Mouse (Mus musculus) kidney, postnatal 0 days (tissue): ENCODE results near the gene Hbp1. TPM values are rescaled to one million over a fixed set of nuclear protein-coding genes. Genes with fewer than 3 reads are reported as not detected.

Experiments used
- ATAC-seq: fragments of 200-750 bp; cut with Nextera tagmentation; replicated peaks from 2 replicates; pipeline ENCODE4 v1.8.0; 2017; ENCODE audit warnings: low read depth, moderate number of reproducible peaks, moderate TSS enrichment, moderate library complexity; ENCODE audit not compliant: low FRiP score
- DNase-seq: peaks from one replicate; pipeline ENCODE4 v3.0.0-alpha.2; 2016; ENCODE audit warnings: low spot score
- H3K27ac ChIP-seq: fragments of 300-500 bp; sonication (generic); 2 replicates; pipeline ENCODE4 v1.5.1; 2014; ENCODE audit warnings: mild to moderate bottlenecking
- H3K27me3 ChIP-seq: fragments of 300-500 bp; sonication (generic); 2 replicates; pipeline ENCODE4 v1.6.1; 2014; ENCODE audit warnings: low read length, mixed read lengths; ENCODE audit not compliant: insufficient read depth
- H3K36me3 ChIP-seq: fragments of 300-500 bp; sonication (generic); 2 replicates; pipeline ENCODE4 v1.6.1; 2014; ENCODE audit warnings: low read length, mixed read lengths; ENCODE audit not compliant: insufficient read depth
- H3K4me1 ChIP-seq: fragments of 300-500 bp; sonication (generic); replicated peaks from 2 replicates; pipeline ENCODE4 v1.6.1; 2014; ENCODE audit warnings: antibody characterized with exemption, low read length, mixed read lengths; ENCODE audit not compliant: insufficient read depth
- H3K4me2 ChIP-seq: fragments of 300-500 bp; sonication (generic); 2 replicates; pipeline ENCODE4 v1.6.1; 2014; ENCODE audit warnings: mild to moderate bottlenecking, low read length, moderate library complexity, mixed read lengths
- H3K4me3 ChIP-seq: fragments of 300-500 bp; sonication (generic); replicated peaks from 2 replicates; pipeline ENCODE4 v1.5.1; 2014; ENCODE audit warnings: low read depth, low read length
- H3K9ac ChIP-seq: fragments of 300-500 bp; sonication (generic); 2 replicates; pipeline ENCODE4 v1.6.1; 2014; ENCODE audit warnings: low read depth, low read length
- H3K9me3 ChIP-seq: fragments of 300-500 bp; sonication (generic); replicated peaks from 2 replicates; pipeline ENCODE4 v1.6.1; 2016; ENCODE audit warnings: low read length, inconsistent platforms, mixed read lengths
- CTCF ChIP-seq: IDR thresholded peaks from 2 replicates; pipeline ENCODE4 v1.5.1; 2016; ENCODE audit warnings: antibody characterized with exemption, low read depth, mild to moderate bottlenecking, moderate library complexity
- WGBS: fragments of 180-500 bp; shearing (Covaris S2); extraction: QIAGEN DNeasy Blood & Tissue Kit; methylation state at CpG from one replicate; pipeline ENCODE4 v1.1.7; 2014; 5-methylcytosine and 5-hydroxymethylcytosine counted together
- polyA plus RNA-seq: library from polyadenylated mRNA; unstranded; fragments of >200 nt; fragmentation: Nextera tagmentation; extraction: Ambion mirVana; gene quantifications from 2 replicates; pipeline ENCODE4 v1.2.1, GENCODE M21; 2015

Gene Hbp1
- polyA plus RNA-seq, 1 experiment from 2014 or later: 119 TPM

GRCm38 (mm10) chr12:31986463-31986862 is 36.1 kb upstream of the Hbp1 start:
- Histone ChIP-seq H3K9ac (no peak overlapping the region), H3K4me2 (no peak overlapping the region), H3K36me3 (no peaks in the 10 kb centered on the region), H3K27me3 (no peaks in the 10 kb centered on the region), H3K9me3 (no peaks in the 10 kb centered on the region), H3K4me1 (peaks cover 3% of the 10 kb centered on the region; the same call in 1 of the 2 replicates), H3K27ac (no peak overlapping the region), H3K4me3 (no peak overlapping the region)
- no peak for TF ChIP-seq CTCF
- DNase-seq (no peak), ATAC-seq (no peak)
- 89% methylated on average over 2 of the region's 2 CpGs for WGBS

- Histone ChIP-seq H3K27me3 (no peaks in the 10 kb centered on the region), H3K36me3 (no peaks in the 10 kb centered on the region), H3K4me2 (no peak overlapping the region), H3K4me3 (no peak overlapping the region), H3K4me1 (peaks cover 3% of the 10 kb centered on the region; the same call in 1 of the 2 replicates), H3K9ac (no peak overlapping the region), H3K27ac (no peak overlapping the region), H3K9me3 (no peaks in the 10 kb centered on the region)
- no peak for DNase-seq
- TF ChIP-seq CTCF: no peak
- WGBS: 89% methylated on average over 6 of the region's 6 CpGs
- ATAC-seq: no peak
Measured at GRCm38 (mm10) chr12:31985738-31986137, 35.4 kb upstream of the Hbp1 start.

GRCm38 (mm10) chr12:31984664-31985063 is 34.3 kb upstream of the Hbp1 start:
- peak overlapping the region; percentile 13; the same call in 1 of the 2 replicates for H3K4me2 ChIP-seq

GRCm38 (mm10) chr12:31984206-31984605 is 33.9 kb upstream of the Hbp1 start:
- Histone ChIP-seq H3K9me3 (no peaks in the 10 kb centered on the region), H3K4me2 (peak overlapping the region; percentile 13; the same call in 1 of the 2 replicates), H3K4me3 (no peak overlapping the region), H3K36me3 (no peaks in the 10 kb centered on the region), H3K9ac (no peak overlapping the region), H3K27ac (no peak overlapping the region), H3K27me3 (no peaks in the 10 kb centered on the region), H3K4me1 (peaks cover 3% of the 10 kb centered on the region; the same call in 1 of the 2 replicates)
- WGBS: 53% methylated on average over 2 of the region's 2 CpGs
- DNase-seq (no peak), ATAC-seq (no peak)
- TF ChIP-seq CTCF: no peak

More at GRCm38 (mm10) chr12:31984664-31985063, 34.3 kb upstream of the Hbp1 start:
- peak; percentile 57 for DNase-seq
- no peak overlapping the region for H3K4me3 ChIP-seq
- peak; percentile 57; the same call in 1 of the 2 replicates for ATAC-seq
- no peaks in the 10 kb centered on the region for H3K36me3 ChIP-seq
- peaks cover 3% of the 10 kb centered on the region; the same call in 1 of the 2 replicates for H3K4me1 ChIP-seq
- no peaks in the 10 kb centered on the region for H3K9me3 ChIP-seq
- H3K9ac ChIP-seq: no peak overlapping the region
- 31% methylated on average over 12 of the region's 12 CpGs for WGBS
- no peaks in the 10 kb centered on the region for H3K27me3 ChIP-seq
- no peak overlapping the region for H3K27ac ChIP-seq
- no peak for TF ChIP-seq CTCF

- no peak overlapping the region for H3K4me2 ChIP-seq
- H3K4me3 ChIP-seq: no peak overlapping the region
- H3K9ac ChIP-seq: no peak overlapping the region
- TF ChIP-seq CTCF: no peak
- DNase-seq: no peak
- H3K36me3 ChIP-seq: no peaks in the 10 kb centered on the region
- no peak overlapping the region for H3K27ac ChIP-seq
- ATAC-seq: no peak
- no peaks in the 10 kb centered on the region for H3K9me3 ChIP-seq
- peaks cover 3% of the 10 kb centered on the region; the same call in 1 of the 2 replicates for H3K4me1 ChIP-seq
- no peaks in the 10 kb centered on the region for H3K27me3 ChIP-seq
- 91% methylated on average over 6 of the region's 6 CpGs for WGBS
Measured at GRCm38 (mm10) chr12:31983769-31984168, 33.4 kb upstream of the Hbp1 start.

GRCm38 (mm10) chr12:31983238-31983637 is 32.9 kb upstream of the Hbp1 start:
- Histone ChIP-seq H3K36me3 (no peaks in the 10 kb centered on the region), H3K9ac (no peak overlapping the region), H3K4me3 (no peak overlapping the region), H3K4me2 (no peak overlapping the region), H3K27me3 (no peaks in the 10 kb centered on the region), H3K27ac (no peak overlapping the region), H3K4me1 (peaks cover 3% of the 10 kb centered on the region; the same call in 1 of the 2 replicates), H3K9me3 (no peaks in the 10 kb centered on the region)
- ATAC-seq (no peak), DNase-seq (no peak)
- WGBS: 66% methylated on average over 7 of the region's 7 CpGs
- no peak for TF ChIP-seq CTCF
